Mouse (Mus musculus): ENCODE data around the gene Gm44503.

Gene Gm44503

DNA sequence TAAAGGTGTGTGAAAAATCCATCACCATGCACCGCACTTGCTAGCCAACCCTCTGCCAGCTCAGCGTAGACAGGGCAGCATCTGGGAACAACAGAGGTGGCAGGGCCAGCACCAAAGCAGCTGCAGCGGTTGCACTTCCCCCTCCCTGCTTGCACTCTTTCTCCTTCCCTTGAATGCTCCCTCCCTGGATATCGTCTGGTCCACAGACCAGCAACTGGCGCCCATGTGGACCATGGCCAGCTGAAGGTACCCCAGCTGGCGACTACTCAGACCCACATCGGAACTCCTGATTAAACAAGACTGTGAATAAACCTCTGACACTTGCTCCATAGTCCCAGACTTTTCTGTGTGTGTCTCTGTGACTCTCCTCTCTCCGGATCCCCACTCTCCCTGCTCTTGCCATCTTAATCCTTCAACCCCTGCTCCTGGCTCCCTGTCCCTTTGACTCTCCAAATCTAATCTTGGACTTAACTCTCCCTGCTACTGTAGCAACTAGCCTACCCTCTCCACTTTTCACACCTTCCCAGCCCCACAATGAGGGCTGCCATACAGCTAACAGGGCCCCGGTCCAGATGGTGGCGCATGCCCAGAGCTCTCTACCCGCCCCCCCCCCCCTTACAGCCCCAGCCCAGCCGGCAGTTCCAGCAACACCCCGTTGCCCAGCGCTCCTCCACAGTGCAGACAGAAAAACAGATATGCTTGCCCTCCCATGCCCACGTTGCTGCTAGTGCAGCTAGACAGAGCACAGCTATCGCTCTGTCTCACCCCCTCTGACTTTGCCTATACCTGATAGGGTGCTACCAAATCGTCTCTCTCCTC is 67.4 kb downstream of the Gm44503 start:
- peak; percentile 66 for DNase-seq (ENCODE audit: low read depth, low spot score)

DNA sequence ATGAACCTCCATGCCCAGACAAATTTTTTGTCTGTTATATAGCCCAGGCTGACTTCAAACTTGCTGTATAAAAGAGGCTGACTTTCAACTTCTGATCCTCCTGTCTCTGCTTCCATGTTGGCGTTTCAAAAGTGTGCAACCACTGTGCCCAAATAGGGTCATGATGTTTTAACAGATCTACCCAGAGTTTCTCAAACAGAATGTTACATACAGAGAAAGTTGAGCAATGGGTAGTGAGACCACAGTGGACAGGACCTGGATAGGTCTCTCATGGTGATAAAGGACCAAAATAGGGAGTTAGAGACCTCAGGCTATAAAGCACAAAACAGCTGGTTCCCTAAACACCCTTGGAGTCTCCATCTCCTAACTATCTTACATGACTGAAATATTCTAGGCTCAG is 71.8 kb downstream of the Gm44503 start:
- DNase-seq (ENCODE audit: low read depth, low spot score): no peak

DNA sequence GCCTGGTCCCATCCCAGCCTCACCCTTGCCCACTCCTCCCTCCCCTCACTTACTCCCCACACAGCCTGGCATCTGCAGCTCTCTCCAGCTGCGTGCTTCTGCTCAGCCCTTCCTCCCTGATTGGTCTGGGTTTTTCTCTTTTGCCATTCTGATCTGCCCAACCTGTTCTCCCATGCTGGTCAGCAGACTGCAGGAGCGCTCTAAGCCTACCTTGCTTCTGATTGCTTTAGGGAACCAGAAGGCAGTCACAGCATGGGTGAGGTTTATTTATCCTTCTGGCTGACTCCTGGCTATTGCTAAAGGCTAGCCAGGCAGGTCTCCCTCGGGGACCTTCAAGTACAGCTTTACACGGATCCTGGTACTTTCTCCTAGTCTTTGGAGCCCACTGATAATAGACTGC is 72.8 kb downstream of the Gm44503 start:
- DNase-seq (ENCODE audit: low read depth, low spot score): no peak

DNA sequence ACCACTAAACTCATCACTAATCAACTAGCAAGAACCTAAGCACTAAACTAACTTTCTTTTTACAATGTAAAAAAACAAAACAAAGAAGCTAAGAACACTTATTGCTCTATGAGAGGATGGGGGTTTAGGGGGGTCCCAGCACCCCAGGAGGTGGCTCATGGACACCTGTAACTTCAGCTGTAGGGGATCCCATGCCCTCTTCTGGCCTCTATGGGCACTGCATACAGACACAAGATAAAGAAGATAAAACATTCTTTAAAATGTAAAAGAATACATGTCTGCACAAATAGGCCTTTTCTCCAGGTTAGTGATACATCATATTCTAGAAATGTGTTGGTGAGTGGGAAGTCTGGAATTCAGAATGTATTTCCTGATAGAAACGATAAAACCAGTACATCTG is 74.8 kb downstream of the Gm44503 start:
- no peak for DNase-seq (ENCODE audit: low read depth, low spot score)

DNA sequence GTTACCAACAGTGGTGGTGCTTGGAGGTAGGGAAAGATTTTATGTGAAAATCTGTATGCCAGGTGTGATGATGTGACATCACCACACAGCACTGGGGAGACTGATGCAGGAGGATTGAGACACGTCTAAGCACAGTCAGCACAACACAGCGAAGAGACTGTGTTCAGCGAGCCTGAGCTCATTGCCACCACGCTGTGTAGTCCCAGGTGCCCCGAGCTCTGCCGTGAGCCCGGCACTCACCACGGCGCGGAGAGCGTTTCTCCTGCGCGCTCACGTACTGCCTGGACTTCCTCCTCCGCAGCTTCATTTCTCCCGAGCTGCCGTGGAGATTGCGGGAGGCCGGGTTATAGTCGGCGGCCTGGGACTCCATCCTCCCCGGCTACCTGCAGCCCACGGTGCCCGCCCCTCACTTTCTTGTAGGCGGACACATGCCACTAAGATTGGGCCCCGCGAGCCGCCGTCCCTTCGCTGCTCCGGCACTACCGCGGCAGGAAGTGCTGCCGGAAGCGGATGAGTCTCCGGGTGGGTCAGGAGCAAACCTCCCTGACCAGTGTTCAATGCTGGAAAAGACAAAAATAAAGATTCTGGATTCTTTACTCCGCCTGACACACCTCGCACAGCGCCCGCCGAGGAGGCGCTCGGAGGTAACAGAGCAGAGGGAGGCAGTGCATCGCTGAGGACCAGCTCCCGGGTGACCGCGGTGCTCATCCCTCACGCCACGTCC is 80.7 kb downstream of the Gm44503 start:
- DNase-seq (ENCODE audit: low read depth, low spot score): peak; percentile 89

DNA sequence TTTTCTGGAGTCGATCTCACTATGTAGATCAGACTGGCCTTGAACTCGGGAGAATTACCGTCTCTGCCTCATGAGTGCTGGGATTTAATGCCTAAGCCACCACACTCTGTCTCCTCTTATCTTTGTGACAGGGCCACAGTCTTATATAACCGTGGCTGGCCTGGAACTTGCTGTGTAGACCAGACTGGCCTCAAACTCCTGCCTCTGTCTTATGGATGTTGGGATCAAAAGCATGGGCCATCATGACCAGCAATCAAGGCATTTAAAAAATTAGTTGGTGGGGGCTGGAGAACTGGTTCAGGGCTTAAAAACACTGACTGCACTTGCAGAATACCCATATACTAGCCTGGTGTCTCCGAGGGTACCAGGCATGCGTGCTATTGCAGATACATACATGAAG is 81.4 kb downstream of the Gm44503 start, which contains the start of gene Pigb:
Gene Pigb (minus strand): TSS at position 299 of the 400 bp plus-strand sequence.
- DNase-seq (ENCODE audit: low read depth, low spot score): no peak

DNA sequence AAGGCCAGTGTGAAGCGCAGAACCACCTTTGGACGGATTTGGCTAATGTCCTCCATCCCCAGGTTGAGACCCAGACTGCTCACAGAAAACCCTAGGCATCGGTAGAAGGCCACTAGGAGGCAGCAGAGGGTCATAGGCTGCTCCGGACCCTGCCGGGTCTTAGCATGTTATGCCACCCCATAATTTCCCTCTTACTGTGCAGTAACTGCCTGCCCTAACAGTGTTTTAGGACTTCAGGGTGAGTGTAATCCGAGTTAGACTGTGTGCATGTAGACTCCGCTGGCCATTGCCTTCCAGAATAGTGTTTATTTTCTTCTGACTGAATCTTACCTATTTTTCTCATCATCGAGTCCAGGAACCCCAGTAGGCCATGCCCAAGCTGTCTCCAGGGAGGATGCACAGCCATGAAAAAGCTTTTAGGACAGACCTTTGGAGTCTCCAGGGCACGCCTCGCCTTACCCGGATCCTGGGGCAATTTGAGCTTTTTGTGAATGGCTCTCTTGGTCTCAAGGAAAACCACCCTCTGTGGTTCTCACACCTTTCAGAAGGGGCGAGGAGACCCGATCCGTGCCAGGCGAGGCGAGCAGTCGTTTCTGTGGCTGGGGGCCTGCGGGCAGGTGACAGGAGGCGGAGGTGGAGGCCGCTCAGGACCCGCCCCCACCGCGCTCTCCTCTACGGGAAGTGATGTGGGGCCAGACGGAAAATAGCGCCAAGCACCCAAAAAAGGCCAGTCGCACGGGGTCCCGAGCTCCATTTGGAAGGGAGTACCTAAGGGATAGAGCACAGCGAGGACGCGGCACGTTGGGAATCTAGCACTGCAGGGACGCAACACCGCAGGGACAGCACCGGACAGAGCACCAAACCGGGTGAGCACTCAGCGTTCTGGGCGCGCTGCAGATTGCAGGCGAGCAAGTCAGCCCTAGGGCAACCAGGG is 85.8 kb downstream of the Gm44503 start, which contains the start of gene Rab27a:
Gene Rab27a (plus strand): TSS at position 709 of the 934 bp plus-strand sequence.
- peak; percentile 88 for DNase-seq (ENCODE audit: low read depth, low spot score)

DNA sequence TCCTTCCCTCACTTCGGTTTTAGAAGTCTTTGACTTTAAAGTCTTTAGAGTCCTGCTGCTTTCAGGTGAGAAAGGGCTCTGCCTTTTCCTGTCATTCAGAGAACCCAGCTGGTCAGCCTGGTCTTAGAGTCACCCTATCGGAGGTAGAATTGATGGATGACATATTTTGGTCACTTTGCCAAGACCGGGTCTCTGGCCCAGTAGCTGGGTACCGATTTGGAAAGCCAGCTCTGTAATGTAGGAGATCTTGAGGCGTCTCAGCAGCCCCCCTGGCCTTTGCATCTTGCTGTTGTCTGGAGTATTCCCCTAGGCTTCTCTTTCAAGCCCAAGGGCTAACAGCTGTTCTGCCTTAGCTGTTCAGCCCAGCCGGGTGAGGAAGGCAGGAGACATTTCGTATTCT is 86.6 kb downstream of the Gm44503 start:
- DNase-seq (ENCODE audit: low read depth, low spot score): no peak

DNA sequence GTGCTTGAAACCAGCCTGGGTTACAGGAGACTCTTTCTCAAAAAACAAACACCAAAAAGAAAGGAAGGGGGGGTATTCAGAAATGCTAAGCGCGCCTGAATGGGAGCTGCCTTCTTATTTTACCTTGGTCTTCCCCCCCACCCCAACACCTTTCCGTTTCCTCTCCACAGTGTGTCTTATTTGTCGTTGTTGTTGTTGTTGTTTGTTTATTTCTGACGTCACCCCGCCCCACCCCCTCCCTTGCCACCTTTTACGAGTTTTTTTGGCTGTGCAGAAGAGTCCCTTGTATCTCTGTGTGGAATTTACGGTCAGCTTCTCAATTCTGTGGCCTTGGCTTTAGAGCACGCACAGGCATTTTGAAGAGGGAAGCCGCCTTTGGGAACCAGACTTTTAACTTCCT is 87.1 kb downstream of the Gm44503 start:
- no peak for DNase-seq (ENCODE audit: low read depth, low spot score)

DNA sequence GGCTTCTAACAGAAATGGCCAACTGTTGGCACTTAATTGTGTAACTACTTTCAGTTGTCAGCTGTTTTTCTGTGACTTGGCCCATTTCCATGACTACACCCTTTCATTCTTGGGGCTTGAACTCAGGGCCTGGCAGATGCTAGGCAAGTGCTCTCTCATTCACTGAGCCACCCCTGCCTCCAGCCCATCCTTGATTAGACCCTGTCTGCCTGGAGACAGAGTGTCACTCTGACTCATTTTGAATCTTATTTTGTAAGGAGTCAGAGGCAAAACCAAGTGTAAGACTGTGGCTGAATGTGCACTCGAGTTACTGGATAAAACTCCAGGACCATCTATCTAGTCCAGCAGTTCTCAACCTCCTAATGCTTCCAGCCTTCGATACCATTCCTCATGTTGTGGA is 89.3 kb downstream of the Gm44503 start:
- no peak for DNase-seq (ENCODE audit: low read depth, low spot score)

DNA sequence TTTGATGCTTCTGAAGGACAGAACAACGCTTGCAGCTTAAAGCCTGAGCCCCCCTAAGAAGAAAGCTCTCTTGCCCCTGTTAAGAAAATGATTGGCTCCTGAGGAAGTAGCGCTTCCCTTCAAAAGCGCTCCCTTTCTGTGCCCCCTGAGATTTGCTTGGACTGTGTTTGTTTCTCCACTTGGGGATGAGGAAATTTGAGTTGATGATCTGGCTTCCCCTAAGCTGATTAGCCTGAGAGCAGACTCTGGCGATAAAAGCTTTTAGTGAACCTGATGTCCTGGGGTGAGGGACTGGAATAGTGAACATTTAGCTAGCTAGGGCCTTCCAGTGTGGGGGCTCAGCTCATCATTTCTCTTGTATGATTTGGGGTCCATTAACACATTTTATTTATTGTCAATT is 90.3 kb downstream of the Gm44503 start:
- DNase-seq (ENCODE audit: low read depth, low spot score): no peak

DNA sequence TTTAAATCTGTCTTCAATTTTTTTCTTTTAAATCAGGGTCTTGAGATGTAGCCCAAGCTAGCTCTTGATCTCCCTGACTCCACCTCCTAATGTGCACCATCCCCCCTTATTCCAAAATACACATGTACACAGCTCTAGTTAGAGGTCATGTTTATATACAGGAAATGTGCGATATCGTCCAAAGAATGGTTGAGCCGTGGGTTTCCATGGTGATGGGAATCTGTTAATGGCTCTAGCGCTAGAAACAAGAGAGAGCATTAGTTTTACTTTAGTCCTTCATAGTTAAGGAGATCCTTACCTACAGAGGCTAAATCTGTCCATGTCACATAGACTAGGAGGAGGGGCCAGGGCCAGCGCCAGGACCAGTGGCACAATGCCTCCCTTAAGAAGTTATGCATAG is 91.2 kb downstream of the Gm44503 start:
- DNase-seq (ENCODE audit: low read depth, low spot score): no peak

DNA sequence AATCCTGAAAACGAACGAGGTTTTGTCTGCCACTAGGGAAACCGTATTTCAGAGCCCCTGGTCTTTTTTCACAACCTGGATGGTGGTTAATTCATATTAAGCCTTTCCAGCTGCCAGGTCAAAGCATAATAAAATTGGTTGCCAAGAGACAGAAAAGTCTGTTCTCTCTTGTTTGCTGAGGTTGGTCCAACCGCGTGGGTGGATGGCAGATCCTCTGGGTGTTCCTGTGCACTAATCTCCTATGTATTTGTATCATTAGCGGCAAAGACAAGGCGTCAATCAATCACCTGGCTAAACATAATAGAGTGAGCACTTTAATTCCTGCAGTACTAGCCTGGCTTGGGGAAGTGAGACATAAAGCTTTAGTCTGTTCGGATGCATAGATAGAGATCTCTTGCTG is 92.0 kb downstream of the Gm44503 start:
- no peak for DNase-seq (ENCODE audit: low read depth, low spot score)

DNA sequence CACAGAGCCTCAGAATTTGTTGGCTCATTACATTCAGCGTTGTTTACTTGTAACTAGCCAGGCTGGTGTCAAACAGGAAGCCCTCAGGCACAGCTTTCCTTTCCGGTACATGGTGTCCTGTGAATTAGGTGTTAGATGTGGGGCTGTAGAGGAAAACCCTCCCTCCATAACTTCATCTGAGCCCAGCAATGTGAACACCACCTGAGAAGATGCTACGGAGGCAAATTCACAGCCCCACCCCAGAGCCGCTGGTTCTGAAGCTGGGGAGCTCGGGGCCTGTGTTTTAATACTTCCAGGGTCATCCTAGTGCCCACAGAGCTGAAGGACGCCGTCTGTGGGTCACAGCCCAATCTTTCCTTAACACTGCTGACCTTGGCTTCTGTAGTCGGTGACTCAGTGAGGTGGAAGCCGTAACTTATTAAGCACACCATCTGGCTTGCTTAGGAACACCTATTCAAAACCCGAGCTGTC is 96.8 kb downstream of the Gm44503 start:
- DNase-seq (ENCODE audit: low read depth, low spot score): no peak

DNA sequence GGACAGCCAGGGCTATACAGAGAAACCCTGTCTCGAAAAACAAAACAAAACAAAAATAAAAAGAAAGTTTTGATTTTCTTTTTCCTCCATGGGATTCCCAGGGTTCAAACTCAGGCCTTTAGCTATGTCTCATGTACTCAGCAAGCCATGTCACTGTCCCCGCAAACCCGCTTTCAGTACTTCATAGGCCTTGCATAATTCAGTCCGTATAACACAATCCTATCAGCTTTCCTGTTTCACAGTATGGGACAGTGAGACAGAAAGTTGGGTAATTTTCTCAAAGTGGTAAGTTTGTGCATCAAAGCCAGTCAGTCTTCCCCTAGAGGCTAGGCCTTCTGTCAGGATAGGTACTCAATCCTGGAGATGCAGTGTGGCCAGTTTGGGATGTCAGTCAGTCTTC is 100.6 kb downstream of the Gm44503 start:
- DNase-seq (ENCODE audit: low read depth, low spot score): no peak

DNA sequence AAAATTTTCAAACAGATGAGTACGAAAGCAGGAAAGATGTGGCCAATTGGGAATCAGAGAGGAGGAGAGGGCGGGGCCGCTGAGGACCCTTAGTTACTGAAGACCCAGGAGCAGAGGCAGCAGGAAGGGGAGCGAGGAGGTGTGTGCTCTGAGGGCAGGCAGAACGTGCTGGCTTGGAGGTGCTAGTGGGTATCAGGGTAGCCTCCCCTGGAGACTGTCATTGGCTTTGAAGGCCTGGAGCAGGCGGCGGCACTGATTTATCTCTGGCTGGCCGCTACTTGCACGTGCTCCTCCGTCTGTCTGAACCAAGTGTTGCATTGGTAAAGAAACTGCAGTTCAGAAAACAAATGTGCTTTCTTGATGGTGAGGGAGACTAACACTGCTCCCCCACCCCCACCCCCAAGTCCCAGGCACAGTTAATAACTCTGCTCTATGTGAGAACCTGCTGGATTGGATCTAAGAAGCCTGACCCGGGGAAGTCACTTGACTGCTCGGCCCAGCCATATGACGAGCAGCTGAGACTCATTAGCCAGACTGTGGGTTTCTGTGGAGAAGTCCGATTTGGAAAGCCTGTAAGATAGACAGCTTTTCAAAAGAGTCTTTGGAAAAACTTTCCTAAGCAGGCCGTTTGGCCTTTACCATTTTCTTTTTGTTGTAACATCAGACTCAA is 105.1 kb downstream of the Gm44503 start:
- peak; percentile 62 for DNase-seq (ENCODE audit: low read depth, low spot score)

Measured in forelimb bud, embryonic 11.5 days (tissue).